Mouse (Mus musculus) layer of hippocampus, adult 9-11 months (tissue): ENCODE measurements around the gene Gm5767.
"Not testable (repeated sequence)": the region's sequence is repeated elsewhere in the genome, so short reads cannot be mapped to it uniquely, and the experiment has no call there.

Experiments used
- DNase-seq: peaks from one replicate; pipeline ENCODE4 v3.0.0; 2022

The Gm5767 gene

DNA sequence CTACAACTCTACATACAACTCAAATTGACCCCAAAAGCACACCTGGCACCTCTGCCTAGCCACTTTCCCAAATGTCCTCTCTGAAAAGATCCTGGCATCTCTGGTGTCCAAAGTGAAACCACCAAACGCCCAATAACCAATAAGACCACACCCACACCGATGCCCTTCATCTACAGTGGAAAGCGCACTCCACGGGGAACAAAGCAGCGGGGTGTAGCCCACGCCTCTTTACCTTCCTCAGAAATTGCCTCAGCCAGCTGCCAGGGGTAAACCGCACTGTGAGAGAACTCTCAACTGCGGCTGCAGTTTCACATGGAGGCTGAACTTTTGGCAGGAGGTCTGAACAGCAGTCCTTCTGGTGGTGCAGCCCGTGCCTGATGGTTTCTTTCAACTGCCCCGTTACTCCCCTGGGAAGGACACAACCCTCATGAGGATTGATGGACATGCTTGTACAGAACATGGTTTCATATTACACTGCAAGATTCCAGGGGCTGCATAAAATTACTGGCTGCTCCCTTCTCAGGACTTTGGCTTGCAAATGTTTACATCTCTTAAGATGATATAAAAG, 35.0 kb downstream of the Gm5767 start:
- DNase-seq = no peak

DNA sequence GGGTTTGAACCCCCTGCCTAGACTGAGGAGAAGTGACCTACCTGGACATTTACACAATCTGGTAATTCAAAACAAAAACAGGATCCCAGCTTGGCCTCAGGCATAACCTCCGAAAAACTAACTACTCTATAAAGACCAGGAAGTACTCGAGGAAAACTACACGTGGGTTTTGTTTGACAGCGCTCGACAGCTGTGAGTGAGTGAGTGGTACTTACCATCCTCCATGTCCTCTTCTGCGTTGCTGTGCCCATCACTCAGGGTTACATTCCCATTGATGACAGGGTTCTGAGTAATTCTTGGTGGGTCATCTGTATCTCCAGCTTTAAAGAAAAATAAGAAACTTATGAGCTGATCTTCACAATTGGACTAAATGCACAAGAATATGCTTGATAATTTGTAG, 35.7 kb downstream of the Gm5767 start:
- no peak for DNase-seq

DNA sequence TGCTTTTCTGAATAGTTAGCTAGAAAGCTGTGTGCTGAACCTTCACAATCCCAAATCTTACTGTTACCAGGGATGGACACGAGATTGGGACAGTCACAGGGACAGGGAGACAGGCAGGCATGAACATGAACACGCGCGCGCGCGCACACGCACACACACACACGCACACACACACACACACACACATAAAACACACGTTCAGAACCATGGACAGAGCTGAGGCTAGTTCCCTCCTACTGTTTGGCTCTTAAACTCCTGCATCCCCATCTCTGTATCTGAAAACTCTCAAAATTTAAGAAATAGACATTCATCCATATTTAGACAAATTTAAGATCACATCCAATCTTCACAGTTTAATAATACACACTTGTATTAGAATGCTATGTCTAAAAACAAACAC, 37.2 kb downstream of the Gm5767 start:
- DNase-seq = no peak

DNA sequence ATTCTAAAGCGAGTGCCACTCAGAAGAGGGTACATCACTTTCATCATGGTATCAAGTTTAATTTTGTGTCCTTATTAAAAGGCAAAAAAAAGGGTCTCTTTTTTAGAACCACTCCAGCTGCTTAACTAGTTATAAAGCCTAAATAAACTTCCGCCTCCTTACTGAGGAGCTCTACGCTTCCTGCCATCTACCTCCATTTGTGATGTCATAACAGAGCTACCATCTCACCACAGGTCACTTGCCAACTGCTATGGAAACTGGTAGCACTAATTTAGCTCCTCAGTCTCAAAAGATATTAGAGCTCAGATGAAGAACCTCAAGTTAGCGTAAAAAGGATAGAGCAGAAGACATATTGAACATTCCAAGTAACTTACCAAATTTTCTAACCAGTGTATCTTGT, 39.9 kb downstream of the Gm5767 start:
- DNase-seq = no peak

DNA sequence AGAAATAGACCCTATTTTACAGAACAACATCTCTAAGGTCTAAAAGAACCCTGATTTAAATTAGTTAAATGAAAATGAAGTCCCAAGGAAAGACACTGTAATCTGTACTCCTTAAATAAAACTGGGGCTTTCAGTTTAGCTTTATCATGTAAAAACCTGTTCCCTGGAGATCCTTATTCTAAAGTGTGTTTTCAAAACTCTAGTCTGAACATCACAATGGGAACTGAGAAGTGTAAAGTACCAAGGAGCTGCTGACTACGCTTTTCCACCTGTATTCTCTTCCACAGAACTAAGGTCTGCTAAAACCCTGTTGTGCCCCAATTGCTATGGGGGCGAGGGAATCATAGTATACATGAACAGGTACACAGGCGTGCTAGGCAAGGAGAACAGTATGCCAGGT, 43.5 kb downstream of the Gm5767 start:
- no peak for DNase-seq

DNA sequence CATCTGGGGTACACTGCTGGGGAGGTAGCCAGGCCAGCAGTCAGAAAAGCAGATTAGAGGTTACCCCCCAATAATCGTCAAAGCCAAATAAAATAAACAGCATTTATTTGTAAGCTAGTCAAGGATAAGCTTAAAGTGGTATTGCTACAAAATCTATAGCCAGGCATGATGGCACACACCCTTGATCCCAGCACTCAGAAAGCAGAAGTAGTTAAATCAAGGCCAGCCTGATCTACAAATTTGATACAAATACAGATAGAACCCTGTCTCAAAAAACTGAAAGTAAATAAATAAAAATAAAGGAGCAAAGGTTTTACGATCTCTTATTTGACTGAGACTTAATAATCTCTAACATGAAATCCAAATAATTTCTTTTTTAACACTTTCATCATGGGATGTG, 45.2 kb downstream of the Gm5767 start:
- no peak for DNase-seq

DNA sequence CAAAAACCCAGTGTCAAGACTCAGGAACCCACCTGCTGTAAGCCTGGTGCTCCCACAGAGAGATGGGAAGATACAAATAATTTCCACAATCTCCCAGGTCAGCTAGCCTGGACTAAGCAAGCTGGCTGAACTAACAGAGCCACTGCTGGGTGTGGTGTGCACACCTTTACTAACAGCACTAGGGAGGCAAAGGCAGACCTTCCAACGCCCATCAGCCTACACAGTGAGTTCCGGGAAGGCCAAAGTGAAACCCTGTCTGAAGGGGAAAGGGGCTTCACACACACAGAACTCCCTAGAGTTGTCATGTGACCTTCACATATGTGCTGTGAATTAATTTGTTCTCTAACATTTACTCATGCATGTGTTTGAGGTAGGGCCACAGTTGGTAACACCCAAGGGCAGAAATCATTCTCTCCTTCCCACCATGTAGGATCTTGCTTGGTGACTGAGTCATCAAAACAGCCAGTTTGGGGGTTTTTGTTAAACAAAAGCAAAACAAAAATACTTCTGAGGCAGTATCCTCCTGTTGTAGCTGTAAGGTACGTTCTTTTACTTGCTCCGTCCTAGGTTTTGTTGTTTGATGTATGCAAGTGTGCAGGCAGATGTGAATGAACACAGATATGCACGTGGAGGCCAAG, 47.7 kb downstream of the Gm5767 start:
- DNase-seq = no peak

DNA sequence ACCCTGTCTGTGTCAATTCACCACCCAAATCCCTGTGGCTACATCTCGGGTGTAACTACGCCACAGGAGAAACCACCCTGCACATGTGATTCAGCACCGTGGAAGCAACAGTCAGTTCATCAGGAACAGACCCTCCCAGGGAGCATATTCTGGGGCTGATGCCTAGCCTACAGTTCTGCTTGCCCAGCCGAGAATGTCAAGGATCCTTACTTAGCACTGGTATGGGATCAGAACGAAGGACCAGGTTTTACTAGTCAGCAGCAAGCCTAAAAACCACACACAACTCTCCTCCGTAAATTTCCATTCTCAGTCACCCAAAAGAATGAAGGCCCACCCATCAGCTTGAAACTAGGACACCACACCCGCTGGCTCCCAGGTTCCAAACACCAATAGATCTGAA, 51.1 kb downstream of the Gm5767 start:
- no peak for DNase-seq

DNA sequence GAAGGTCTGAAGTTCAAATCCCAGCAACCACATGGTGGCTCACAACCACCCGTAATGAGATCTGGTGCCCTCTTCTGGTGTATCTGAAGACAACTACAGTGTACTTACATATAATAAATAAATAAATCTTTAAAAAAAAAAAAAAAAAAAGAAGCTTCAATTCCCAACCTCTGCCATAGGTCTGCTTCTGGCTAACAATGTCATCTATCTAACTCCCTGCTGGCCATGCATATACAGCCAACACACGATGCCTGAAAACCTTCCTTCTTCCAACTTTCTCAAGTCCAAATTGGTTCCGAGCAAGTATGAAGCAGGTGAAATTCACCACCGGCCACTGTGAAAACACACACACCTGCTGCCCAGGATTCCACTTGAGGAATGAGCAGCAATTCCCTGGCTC, 51.9 kb downstream of the Gm5767 start:
- not testable (repeated sequence) for DNase-seq
